Mouse (Mus musculus) ES-E14 (cell line): ENCODE measurements at regions not wholly inside any gene's neighbourhood (a gene's known extent, or its start where the extent isn't known, plus 50 kb on each side); places are given as distances from the start of the nearest gene placed in this dataset.

ENCODE experiments used
- CHD2 ChIP-seq: IDR thresholded peaks from 2 replicates; pipeline ENCODE4 v1.6.1; 2014; ENCODE audit warnings: mild to moderate bottlenecking, low read depth, low read length, inconsistent platforms
- HCFC1 ChIP-seq: IDR thresholded peaks from 2 replicates; pipeline ENCODE4 v1.6.1; 2012; ENCODE audit warnings: low read length, inconsistent platforms, borderline replicate concordance; ENCODE audit not compliant: insufficient read depth
- MAFK ChIP-seq: IDR thresholded peaks from 2 replicates; pipeline ENCODE4 v1.6.1; 2014; ENCODE audit warnings: mild to moderate bottlenecking, low read depth, low read length, inconsistent platforms; ENCODE audit not compliant: insufficient read depth

GRCm38 (mm10) chr1:141430117-141430516 is 1184.2 kb downstream of the Kcnt2 start:
- no peak for TF ChIP-seq HCFC1
- no peak for TF ChIP-seq MAFK
- no peak for TF ChIP-seq CHD2
